Mouse (Mus musculus) CH12.LX (cell line): ENCODE data around the gene Snx13. TPM values are rescaled to one million over a fixed set of nuclear protein-coding genes. Genes with fewer than 3 reads are reported as not detected.

Experiments
- DNase-seq: peaks from one replicate; pipeline ENCODE4 v3.0.0-alpha.2; 2013; ENCODE audit errors: extremely low read depth
- H3K27ac ChIP-seq: 2 replicates; pipeline ENCODE4 v1.5.1; 2012; ENCODE audit warnings: low read depth, mild to moderate bottlenecking, control low read depth, moderate library complexity; ENCODE audit not compliant: insufficient read depth
- H3K27me3 ChIP-seq: replicated peaks from 2 replicates; pipeline ENCODE3; 2012; ENCODE audit warnings: inconsistent platforms
- H3K36me3 ChIP-seq, 2 experiments: replicated peaks in 1 of 2; 2 replicates each; pipeline versions ENCODE3 to v1.6.1; 2012; ENCODE audit warnings: inconsistent platforms in 1 of 2, low read length in 1 of 2, mild to moderate bottlenecking in 1 of 2, mixed read lengths in 1 of 2, moderate library complexity in 1 of 2; ENCODE audit not compliant: control insufficient read depth in 1 of 2, insufficient read depth in 1 of 2
- H3K4me1 ChIP-seq, 2 experiments: 2 replicates each; pipeline ENCODE4 v1.6.1; 2012; ENCODE audit warnings: inconsistent platforms in 1 of 2, moderate library complexity in 1 of 2; ENCODE audit not compliant: insufficient read depth in 2 of 2, control insufficient read depth in 1 of 2
- H3K4me2 ChIP-seq: 2 replicates; pipeline ENCODE4 v1.6.1; 2012; ENCODE audit warnings: low read depth, mild to moderate bottlenecking, control low read depth; ENCODE audit not compliant: poor library complexity, insufficient read depth, severe bottlenecking
- H3K4me3 ChIP-seq, 3 experiments: fragments of 150-350 bp in 1 of 3; sonication (generic) in 1 of 3; replicated peaks in 1 of 3; 2 replicates each; pipeline versions ENCODE3 to v1.5.1; 2011 to 2012; ENCODE audit warnings: low read depth in 2 of 3, low read length in 2 of 3, mild to moderate bottlenecking in 2 of 3, moderate library complexity in 2 of 3, control low read depth in 1 of 3, improper control_type of control experiment in 1 of 3, inconsistent platforms in 1 of 3, mixed read lengths in 1 of 3; ENCODE audit not compliant: poor library complexity in 1 of 3
- H3K79me2 ChIP-seq: replicated peaks from 2 replicates; pipeline ENCODE4 v1.6.1; 2012; ENCODE audit warnings: mild to moderate bottlenecking, moderate library complexity; ENCODE audit not compliant: control insufficient read depth, poor library complexity, insufficient read depth, severe bottlenecking; ENCODE audit errors: extremely low read depth
- H3K9ac ChIP-seq: 2 replicates; pipeline ENCODE4 v1.6.1; 2012; ENCODE audit warnings: low read depth, mild to moderate bottlenecking, control low read depth, moderate library complexity; ENCODE audit not compliant: insufficient read depth
- H3K9me3 ChIP-seq: replicated peaks from 2 replicates; pipeline ENCODE3; 2012; ENCODE audit warnings: low read length, inconsistent platforms, mixed read lengths
- BHLHE40 ChIP-seq: IDR thresholded peaks from 2 replicates; pipeline ENCODE4 v1.6.1; 2011; ENCODE audit warnings: mild to moderate bottlenecking, low read depth, low read length, improper control_type of control experiment
- CHD1 ChIP-seq: IDR thresholded peaks from 2 replicates; pipeline ENCODE4 v1.6.1; 2012; ENCODE audit warnings: low read depth, low read length, improper control_type of control experiment, inconsistent platforms
- ETS1 ChIP-seq: conservative IDR thresholded peaks from 2 replicates; pipeline ENCODE4 v1.6.1; 2012; ENCODE audit warnings: low read depth, mild to moderate bottlenecking, inconsistent platforms, low read length, improper control_type of control experiment, moderate library complexity
- HCFC1 ChIP-seq: IDR thresholded peaks from 2 replicates; pipeline ENCODE4 v1.6.1; 2012; ENCODE audit warnings: low read depth, mild to moderate bottlenecking, inconsistent platforms, low read length, improper control_type of control experiment
- IRF4 ChIP-seq: IDR thresholded peaks from 2 replicates; pipeline ENCODE4 v1.6.1; 2014; ENCODE audit warnings: low read depth, mild to moderate bottlenecking, inconsistent platforms, low read length, improper control_type of control experiment
- KAT2A ChIP-seq: IDR thresholded peaks from 2 replicates; pipeline ENCODE4 v1.6.1; 2012; ENCODE audit warnings: low read length, improper control_type of control experiment, inconsistent platforms; ENCODE audit not compliant: insufficient replicate concordance
- MAZ ChIP-seq: IDR thresholded peaks from 2 replicates; pipeline ENCODE4 v1.6.1; 2012; ENCODE audit warnings: low read depth, mild to moderate bottlenecking, inconsistent platforms, low read length, improper control_type of control experiment, moderate library complexity
- POLR2A ChIP-seq: IDR thresholded peaks from 2 replicates; pipeline ENCODE4 v1.6.1; 2011; ENCODE audit warnings: low read depth, mild to moderate bottlenecking, improper control_type of control experiment, low read length
- SIN3A ChIP-seq: IDR thresholded peaks from 2 replicates; pipeline ENCODE4 v1.6.1; 2012; ENCODE audit warnings: low read length, improper control_type of control experiment, inconsistent platforms
- SMC3 ChIP-seq: IDR thresholded peaks from 2 replicates; pipeline ENCODE4 v1.6.1; 2011; ENCODE audit warnings: low read depth, low read length, improper control_type of control experiment
- TCF12 ChIP-seq: IDR thresholded peaks from 2 replicates; pipeline ENCODE4 v1.6.1; 2014; ENCODE audit warnings: low read depth, mild to moderate bottlenecking, inconsistent platforms, low read length, improper control_type of control experiment
- dilution Hi-C: fragments of 300-500 bp; cut with MboI; formaldehyde crosslinking; loops from 2 replicates; pipeline ENCODE4 v1.14.3; 2020; ENCODE audit warnings: low sequenced_read_pairs; ENCODE audit not compliant: extremely low pct_unique_long_range_greater_than_20kb, extremely low pct_ligation_motif_present
- in situ Hi-C: fragments of 300-500 bp; cut with MboI; formaldehyde crosslinking; loops from 3 replicates; pipeline ENCODE4 v1.14.3; 2019; ENCODE audit warnings: low sequenced_read_pairs, low pct_ligation_motif_present, low pct_unique_long_range_greater_than_20kb, mixed read lengths
- polyA plus RNA-seq: library from polyadenylated mRNA; unstranded; fragments of >175 nt; gene quantifications from 2 replicates; pipeline ENCODE4 v1.2.1, GENCODE M21; 2012; ENCODE audit warnings: low read depth; ENCODE audit not compliant: insufficient read length
- total RNA-seq, 2 experiments: library from RNA; depleted of rRNA; stranded (reverse); fragments of 300-350 nt in 1 of 2; fragments of >200 nt in 1 of 2; gene quantifications; 2 replicates each; pipeline ENCODE4 v1.2.3; 2012 to 2014

Gene Snx13
- total and polyA plus RNA-seq, 3 experiments = 7.0 to 12.2 (median 11.4) TPM

DNA sequence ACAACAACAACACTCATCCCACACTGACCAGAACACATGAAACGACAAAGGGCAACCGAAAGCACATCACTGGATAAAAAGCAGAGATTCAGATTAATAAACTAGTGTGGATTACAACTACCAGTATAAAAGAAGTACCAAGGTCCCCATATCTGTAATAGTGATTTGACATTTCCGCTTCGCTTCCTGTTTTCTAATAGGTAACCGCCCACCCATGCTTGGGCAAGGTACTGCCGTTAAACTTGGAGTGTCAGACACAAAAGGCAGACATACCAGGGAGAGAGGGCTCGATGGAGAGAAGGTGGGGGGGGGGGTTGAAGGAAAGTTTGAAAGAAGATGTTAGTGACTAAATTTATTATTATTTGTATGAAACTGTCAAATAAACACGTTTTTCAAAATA, 5.0 kb upstream of the Snx13 start:
- no peak overlapping the region for H3K27ac ChIP-seq
- no peak overlapping the region for H3K4me3 ChIP-seq
- H3K4me2 ChIP-seq = no peak overlapping the region
- dilution Hi-C loops = no loop called here
- H3K9ac ChIP-seq = no peak overlapping the region
- TF ChIP-seq SMC3 (no peak), TCF12 (no peak), SIN3A (no peak), KAT2A (no peak), HCFC1 (no peak), ETS1 (no peak)
- no peaks in the 10 kb centered on the region for H3K36me3 ChIP-seq
- H3K4me1 ChIP-seq = peaks cover 0 to 14% of the 10 kb centered on the region in 2 experiments; a peak in 2 of 4 replicates
- H3K79me2 ChIP-seq = no peaks in the 10 kb centered on the region
- no peaks in the 10 kb centered on the region for H3K9me3 ChIP-seq
- no peak for DNase-seq
- no peaks in the 10 kb centered on the region for H3K27me3 ChIP-seq
- in situ Hi-C loops = no loop called here

DNA sequence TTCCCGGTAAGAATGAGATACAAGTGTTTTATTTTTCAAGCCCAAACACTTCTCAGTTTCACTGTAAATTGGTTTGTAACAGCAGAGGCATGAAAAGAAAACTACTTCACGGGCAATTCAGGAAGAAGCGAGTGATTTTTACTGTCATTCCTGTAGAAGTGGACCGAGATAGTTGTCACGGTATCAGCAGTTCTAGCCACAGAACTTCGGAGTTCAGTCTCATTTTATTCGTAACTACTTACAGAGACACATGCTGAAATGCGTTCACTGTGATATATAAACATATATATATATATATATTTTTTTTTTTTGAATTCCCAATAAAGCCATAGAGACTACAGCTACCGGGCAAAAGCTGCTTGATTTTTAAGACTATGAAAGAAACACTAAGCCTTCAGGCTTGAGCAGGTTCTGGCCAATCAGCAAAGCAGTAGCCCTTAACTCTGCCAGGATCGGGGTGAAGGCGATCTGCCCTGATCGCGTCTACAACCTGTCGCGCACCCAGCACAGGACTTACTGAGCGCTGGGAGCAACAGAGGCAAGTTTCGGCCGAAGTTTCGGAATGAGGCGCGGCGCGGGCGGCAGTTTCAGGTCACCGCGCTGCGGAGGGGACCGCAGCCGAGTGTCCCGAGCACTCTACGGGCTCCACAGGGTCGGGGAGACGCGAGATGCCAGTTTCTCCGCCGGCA, 532 bp upstream of the Snx13 start:
- Histone ChIP-seq H3K4me2 (peak overlapping the region; percentile 32; the same call in 1 of the 2 replicates), H3K27ac (peak overlapping the region; percentile 53), H3K27me3 (no peaks in the 10 kb centered on the region), H3K4me3 (peak overlapping the region; percentile 57 to 94 (median 91)), H3K9ac (peak overlapping the region; percentile 85), H3K4me1 (peaks cover 7 to 28% of the 10 kb centered on the region in 2 experiments), H3K9me3 (no peaks in the 10 kb centered on the region), H3K79me2 (peaks cover 19% of the 10 kb centered on the region), H3K36me3 (no peaks in the 10 kb centered on the region)
- dilution Hi-C loops = no loop called here
- in situ Hi-C loops = no loop called here
- peak; percentile 72 for DNase-seq
- TF ChIP-seq IRF4 (peak; percentile 74), MAZ (peak; percentile 63; the same call in 1 of the 2 replicates), CHD1 (0 out of 2 replicates have a peak, but pooled peaks have one; percentile 16), KAT2A (no peak), BHLHE40 (0 out of 2 replicates have a peak, but pooled peaks have one; percentile 19), SIN3A (0 out of 2 replicates have a peak, but pooled peaks have one; percentile 50), POLR2A (no peak)
- TF ChIP-seq, all 38 proteins: peak for 5
